Mouse (Mus musculus) intestine, embryonic 16.5 days (tissue): ENCODE measurements around the gene Map3k7cl. TPM values are rescaled to one million over a fixed set of nuclear protein-coding genes. Genes with fewer than 3 reads are reported as not detected.
A peak's percentile ranks its signal among the peaks of the same experiment; 100 is the strongest.

Experiments
- ATAC-seq: fragments of 200-750 bp; cut with Nextera tagmentation; 2 replicates; pipeline ENCODE4 v1.8.0; 2017; ENCODE audit warnings: moderate TSS enrichment, moderate library complexity
- H3K27ac ChIP-seq: fragments of 300-500 bp; sonication (generic); 2 replicates; pipeline ENCODE4 v1.5.1; 2014; ENCODE audit warnings: mild to moderate bottlenecking, low read length
- H3K27me3 ChIP-seq: fragments of 300-500 bp; sonication (generic); replicated peaks from 2 replicates; pipeline ENCODE4 v1.6.1; 2014; ENCODE audit warnings: low read length, control low read depth, mixed read lengths; ENCODE audit not compliant: control insufficient read depth, insufficient read depth
- H3K36me3 ChIP-seq: fragments of 300-500 bp; sonication (generic); 2 replicates; pipeline ENCODE4 v1.6.1; 2014; ENCODE audit warnings: low read length, control low read depth; ENCODE audit not compliant: control insufficient read depth, insufficient read depth
- H3K4me1 ChIP-seq: fragments of 300-500 bp; sonication (generic); 2 replicates; pipeline ENCODE4 v1.6.1; 2014; ENCODE audit warnings: low read length, control low read depth, mixed read lengths; ENCODE audit not compliant: control insufficient read depth, insufficient read depth
- H3K4me2 ChIP-seq: fragments of 300-500 bp; sonication (generic); 2 replicates; pipeline ENCODE4 v1.6.1; 2014; ENCODE audit warnings: low read depth, low read length, control low read depth
- H3K4me3 ChIP-seq: fragments of 300-500 bp; sonication (generic); 2 replicates; pipeline ENCODE4 v1.5.1; 2014; ENCODE audit warnings: mild to moderate bottlenecking, low read length
- H3K9ac ChIP-seq: fragments of 300-500 bp; sonication (generic); 2 replicates; pipeline ENCODE4 v1.6.1; 2014; ENCODE audit warnings: low read depth, low read length
- H3K9me3 ChIP-seq: fragments of 300-500 bp; sonication (generic); 2 replicates; pipeline ENCODE4 v1.6.1; 2016; ENCODE audit warnings: low read length, control low read depth; ENCODE audit not compliant: control insufficient read depth
- WGBS: fragments of 180-500 bp; shearing (Covaris S2); extraction: QIAGEN DNeasy Blood & Tissue Kit; methylation state at CpG from one replicate; pipeline ENCODE4 v1.1.7; 2014; 5-methylcytosine and 5-hydroxymethylcytosine counted together
- polyA plus RNA-seq: library from polyadenylated mRNA; unstranded; fragments of >200 nt; fragmentation: Nextera tagmentation; extraction: Ambion mirVana; gene quantifications from 2 replicates; pipeline ENCODE4 v1.2.1, GENCODE M21; 2015

The Map3k7cl gene
- polyA plus RNA-seq, 1 experiment from 2014 or later = 0.44 TPM

- H3K27ac ChIP-seq = no peak overlapping the region
- H3K36me3 ChIP-seq = no peaks in the 10 kb centered on the region
- H3K4me1 ChIP-seq = no peaks in the 10 kb centered on the region
- no peaks in the 10 kb centered on the region for H3K27me3 ChIP-seq
- ATAC-seq = no peak
- H3K9me3 ChIP-seq = no peaks in the 10 kb centered on the region
- H3K9ac ChIP-seq = no peak overlapping the region
- H3K4me2 ChIP-seq = no peak overlapping the region
- H3K4me3 ChIP-seq = no peak overlapping the region
- WGBS = 74% methylated on average over 6 of the region's 6 CpGs
These were observed 10.4 kb downstream of the Map3k7cl start for GRCm38 (mm10) chr16:87563524-87563923.

DNA sequence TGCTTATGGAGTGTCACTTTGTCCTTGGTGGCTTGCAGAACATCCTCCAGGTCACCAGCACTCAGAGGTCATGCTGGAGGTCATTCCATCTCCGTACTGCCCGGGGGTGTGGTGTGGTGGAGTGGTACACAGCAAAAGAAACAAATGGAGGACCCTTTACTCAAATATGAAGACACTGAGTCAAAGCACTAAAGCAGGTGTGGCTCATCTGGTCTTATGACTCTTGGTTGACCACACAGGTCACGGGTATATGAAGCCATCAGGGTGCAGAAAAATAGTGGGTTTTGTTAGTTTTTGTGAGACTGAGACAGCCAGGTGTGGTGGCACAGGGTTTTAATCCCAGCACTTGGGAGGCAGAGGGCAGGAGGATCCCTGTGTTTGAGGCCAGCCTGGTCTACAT is 11.4 kb downstream of the Map3k7cl start:
- WGBS = 73% methylated on average over 3 of the region's 3 CpGs
- H3K9ac ChIP-seq = no peak overlapping the region
- no peak overlapping the region for H3K4me3 ChIP-seq
- no peak for ATAC-seq
- H3K9me3 ChIP-seq = no peaks in the 10 kb centered on the region
- no peaks in the 10 kb centered on the region for H3K4me1 ChIP-seq
- H3K27ac ChIP-seq = no peak overlapping the region
- no peaks in the 10 kb centered on the region for H3K36me3 ChIP-seq
- no peaks in the 10 kb centered on the region for H3K27me3 ChIP-seq
- no peak overlapping the region for H3K4me2 ChIP-seq

DNA sequence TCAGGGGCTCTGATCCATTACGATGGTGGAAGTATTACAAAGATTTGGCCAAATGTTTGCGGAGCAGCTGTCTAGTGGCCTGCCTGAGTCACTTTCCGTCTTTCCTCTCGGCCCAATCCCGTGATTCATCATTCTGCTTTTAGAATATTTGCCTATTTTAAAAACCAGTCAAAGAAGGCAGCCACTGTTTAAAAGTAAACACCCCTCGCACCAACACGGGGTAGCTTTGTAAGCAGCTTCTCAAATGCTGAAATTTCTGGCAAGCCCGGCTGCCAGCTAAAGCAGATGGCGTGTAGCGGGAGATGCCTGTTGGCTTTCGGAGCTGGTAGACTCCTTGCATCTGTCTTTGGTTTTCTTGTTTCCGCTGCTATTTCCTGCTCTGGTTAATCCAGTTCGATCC is 14.4 kb downstream of the Map3k7cl start:
- Histone ChIP-seq H3K4me2 (0 out of 2 replicates have a peak overlapping the region, but pooled peaks have one; percentile 9), H3K4me3 (no peak overlapping the region), H3K27ac (no peak overlapping the region), H3K9ac (no peak overlapping the region), H3K4me1 (no peaks in the 10 kb centered on the region), H3K36me3 (no peaks in the 10 kb centered on the region), H3K27me3 (no peaks in the 10 kb centered on the region), H3K9me3 (no peaks in the 10 kb centered on the region)
- ATAC-seq = no peak
- WGBS = 59% methylated on average over 13 of the region's 13 CpGs

- Histone ChIP-seq H3K9ac (no peak overlapping the region), H3K27me3 (no peaks in the 10 kb centered on the region), H3K4me2 (no peak overlapping the region), H3K4me3 (no peak overlapping the region), H3K36me3 (no peaks in the 10 kb centered on the region), H3K9me3 (no peaks in the 10 kb centered on the region), H3K27ac (no peak overlapping the region), H3K4me1 (no peaks in the 10 kb centered on the region)
- WGBS = 87% methylated on average over 7 of the region's 7 CpGs
- no peak for ATAC-seq
These were observed 15.1 kb downstream of the Map3k7cl start for GRCm38 (mm10) chr16:87568241-87568640.

DNA sequence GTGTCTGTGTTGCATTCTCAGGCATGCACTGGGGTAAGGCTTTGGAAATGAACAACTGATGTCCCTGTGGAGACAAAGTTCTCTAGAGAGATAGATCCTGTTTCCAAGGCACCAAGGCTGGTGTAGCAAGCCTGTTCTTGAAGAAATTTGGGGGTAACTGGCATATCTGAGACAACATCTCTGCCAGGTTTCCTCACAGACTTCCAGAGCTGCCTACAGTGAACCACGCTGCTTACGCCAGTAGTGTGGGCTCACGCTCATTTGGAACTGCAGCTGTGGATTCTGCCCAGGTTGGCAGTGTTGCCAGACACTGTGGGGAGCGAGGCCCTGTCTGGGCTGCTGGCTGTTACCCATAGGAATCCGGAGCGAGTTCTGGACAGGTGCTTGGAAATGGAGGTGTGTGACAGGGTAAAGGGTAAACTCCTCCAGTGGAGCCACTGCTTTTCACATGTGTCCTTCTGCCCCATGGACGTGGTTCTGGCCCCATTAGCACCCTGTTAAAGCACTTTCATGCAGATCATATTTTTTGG is 16.5 kb downstream of the Map3k7cl start:
- Histone ChIP-seq H3K9me3 (no peaks in the 10 kb centered on the region), H3K9ac (no peak overlapping the region), H3K4me2 (no peak overlapping the region), H3K4me1 (no peaks in the 10 kb centered on the region), H3K36me3 (no peaks in the 10 kb centered on the region), H3K27me3 (no peaks in the 10 kb centered on the region), H3K27ac (no peak overlapping the region), H3K4me3 (no peak overlapping the region)
- WGBS = 89% methylated on average over 7 of the region's 7 CpGs
- no peak for ATAC-seq

DNA sequence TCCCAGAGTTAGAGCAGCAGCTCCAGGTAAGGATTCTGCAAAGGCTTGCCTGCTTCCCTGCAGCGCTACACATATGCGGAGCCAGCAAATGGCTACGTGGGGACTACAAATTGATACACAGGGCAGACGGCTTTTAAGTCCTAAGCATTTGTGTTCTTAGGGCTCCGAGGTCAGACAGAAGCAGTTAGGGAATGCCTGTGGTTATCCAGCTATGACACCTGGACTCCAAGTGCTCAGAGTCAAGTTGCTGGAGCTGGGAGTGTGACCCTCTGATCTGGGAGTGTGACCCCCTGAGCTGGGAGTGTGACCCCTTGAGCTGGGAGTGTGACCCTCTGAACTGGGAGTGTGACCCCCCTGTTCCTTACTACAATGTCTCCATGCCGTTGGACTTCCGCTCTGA is 17.2 kb downstream of the Map3k7cl start:
- Histone ChIP-seq H3K4me2 (no peak overlapping the region), H3K4me1 (no peaks in the 10 kb centered on the region), H3K36me3 (no peaks in the 10 kb centered on the region), H3K4me3 (no peak overlapping the region), H3K27ac (no peak overlapping the region), H3K9me3 (no peaks in the 10 kb centered on the region), H3K27me3 (no peaks in the 10 kb centered on the region), H3K9ac (no peak overlapping the region)
- WGBS = 76% methylated on average over 7 of the region's 7 CpGs
- no peak for ATAC-seq

DNA sequence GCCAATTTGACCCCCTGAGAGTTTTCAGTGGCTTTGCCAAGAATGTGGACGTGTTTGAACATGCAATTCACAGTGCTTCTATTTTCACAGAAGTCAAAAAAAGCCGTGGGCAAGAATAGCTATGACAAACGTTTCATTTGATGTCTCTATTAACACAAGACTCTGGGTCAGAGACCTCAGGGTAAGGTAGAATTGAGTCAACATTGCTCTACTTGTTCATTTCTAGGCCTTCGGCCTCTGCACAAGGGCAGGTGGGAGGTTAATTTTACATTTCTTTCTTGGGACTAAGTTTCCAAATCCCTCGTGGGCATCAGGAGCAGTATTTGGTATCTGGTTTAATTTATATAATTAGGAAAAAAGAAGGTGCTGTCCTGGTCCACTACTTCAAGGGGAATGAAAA is 20.3 kb downstream of the Map3k7cl start:
- Histone ChIP-seq H3K36me3 (no peaks in the 10 kb centered on the region), H3K27me3 (no peaks in the 10 kb centered on the region), H3K9ac (no peak overlapping the region), H3K27ac (no peak overlapping the region), H3K4me1 (no peaks in the 10 kb centered on the region), H3K9me3 (no peaks in the 10 kb centered on the region), H3K4me2 (no peak overlapping the region), H3K4me3 (no peak overlapping the region)
- no peak for ATAC-seq
- 59% methylated on average over 5 of the region's 5 CpGs for WGBS

DNA sequence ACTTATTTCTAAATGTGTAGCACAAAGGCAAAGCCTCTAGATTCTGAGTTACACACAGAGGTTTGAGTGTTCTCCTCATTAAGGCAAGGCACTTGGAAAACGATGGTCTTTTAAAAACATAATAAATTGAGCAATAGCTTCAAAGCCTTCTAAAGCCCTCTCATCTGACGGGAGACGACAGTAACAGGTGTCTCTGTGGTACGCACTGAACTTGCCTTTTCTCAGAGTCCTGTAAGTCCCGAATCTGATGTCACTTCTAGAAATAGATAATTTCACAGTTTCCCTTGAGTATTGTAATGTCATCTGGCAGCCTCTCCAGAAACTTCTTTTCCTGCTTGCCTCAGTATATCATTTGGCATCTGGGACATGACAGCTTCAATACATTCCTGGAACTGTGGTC is 21.0 kb downstream of the Map3k7cl start:
- Histone ChIP-seq H3K4me3 (no peak overlapping the region), H3K9me3 (no peaks in the 10 kb centered on the region), H3K36me3 (no peaks in the 10 kb centered on the region), H3K4me1 (no peaks in the 10 kb centered on the region), H3K9ac (no peak overlapping the region), H3K27ac (no peak overlapping the region), H3K4me2 (no peak overlapping the region), H3K27me3 (no peaks in the 10 kb centered on the region)
- 74% methylated on average over 5 of the region's 5 CpGs for WGBS
- no peak for ATAC-seq

- 69% methylated on average over 10 of the region's 10 CpGs for WGBS
- no peaks in the 10 kb centered on the region for H3K9me3 ChIP-seq
- no peak overlapping the region for H3K4me3 ChIP-seq
- H3K27me3 ChIP-seq = no peaks in the 10 kb centered on the region
- no peak overlapping the region for H3K4me2 ChIP-seq
- H3K27ac ChIP-seq = no peak overlapping the region
- H3K36me3 ChIP-seq = no peaks in the 10 kb centered on the region
- no peaks in the 10 kb centered on the region for H3K4me1 ChIP-seq
- no peak overlapping the region for H3K9ac ChIP-seq
- ATAC-seq = no peak
These were observed 22.5 kb downstream of the Map3k7cl start for GRCm38 (mm10) chr16:87575600-87575999.

- no peaks in the 10 kb centered on the region for H3K9me3 ChIP-seq
- no peaks in the 10 kb centered on the region for H3K4me1 ChIP-seq
- WGBS = 87% methylated on average over 7 of the region's 7 CpGs
These were observed 25.8 kb downstream of the Map3k7cl start for GRCm38 (mm10) chr16:87578881-87579280.

More at GRCm38 (mm10) chr16:87578881-87579280, 25.8 kb downstream of the Map3k7cl start:
- H3K4me3 ChIP-seq = no peak overlapping the region
- no peaks in the 10 kb centered on the region for H3K36me3 ChIP-seq
- no peak overlapping the region for H3K9ac ChIP-seq
- no peak overlapping the region for H3K4me2 ChIP-seq
- no peak for ATAC-seq
- no peak overlapping the region for H3K27ac ChIP-seq
- H3K27me3 ChIP-seq = no peaks in the 10 kb centered on the region
